Mouse (Mus musculus) stomach, postnatal 0 days (tissue): ENCODE data around the gene Gm45713.

Source experiments
- CTCF ChIP-seq: IDR thresholded peaks from 2 replicates; pipeline ENCODE4 v1.5.1; 2016; ENCODE audit warnings: antibody characterized with exemption, low read depth, mild to moderate bottlenecking, moderate library complexity
- EP300 ChIP-seq: optimal IDR thresholded peaks from 2 replicates; pipeline ENCODE3; 2016; ENCODE audit warnings: antibody characterized with exemption

DNA sequence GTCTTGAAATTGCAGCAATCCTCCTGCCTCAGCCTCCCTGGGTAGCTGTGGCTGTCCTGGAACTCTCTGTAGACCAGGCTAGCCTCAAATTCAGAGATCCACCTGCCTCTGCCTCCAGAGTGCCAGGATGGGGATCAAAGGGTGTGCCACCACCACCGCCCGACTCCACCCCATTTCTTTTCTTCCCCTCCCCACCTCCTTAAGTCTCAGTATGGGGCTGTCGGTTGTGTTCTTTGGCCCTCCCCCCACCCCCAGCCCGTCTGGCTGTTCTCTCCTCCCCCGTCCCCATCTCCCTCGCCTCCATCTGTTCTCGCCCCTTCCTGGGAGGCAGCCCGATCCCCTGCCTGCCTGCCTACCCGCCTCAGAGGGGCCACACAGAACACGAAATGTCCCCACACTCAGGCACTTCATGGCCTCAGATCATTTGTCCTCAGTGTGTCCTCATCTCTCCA lies 30.9 kb upstream of the Gm45713 start:
- TF ChIP-seq CTCF (no peak), EP300 (no peak)
